Mouse (Mus musculus) embryonic facial prominence, embryonic 15.5 days (tissue): ENCODE measurements at regions not wholly inside any gene's neighbourhood (a gene's known extent, or its start where the extent isn't known, plus 50 kb on each side); places are given as distances from the start of the nearest gene placed in this dataset.

Experiments used
- ATAC-seq: fragments of 200-750 bp; cut with Nextera tagmentation; 2 replicates; pipeline ENCODE4 v1.8.0; 2017; ENCODE audit warnings: low read depth, moderate TSS enrichment; ENCODE audit not compliant: insufficient number of reproducible peaks, low FRiP score, low TSS enrichment
- H3K27ac ChIP-seq: fragments of 300-500 bp; sonication (generic); replicated peaks from 2 replicates; pipeline ENCODE4 v1.5.1; 2015; ENCODE audit warnings: mild to moderate bottlenecking, inconsistent platforms
- H3K27me3 ChIP-seq: fragments of 300-500 bp; sonication (generic); 2 replicates; pipeline ENCODE4 v1.6.1; 2015; ENCODE audit warnings: inconsistent platforms
- H3K36me3 ChIP-seq: fragments of 300-500 bp; sonication (generic); 2 replicates; pipeline ENCODE4 v1.6.1; 2015; ENCODE audit warnings: mild to moderate bottlenecking, inconsistent platforms
- H3K4me1 ChIP-seq: fragments of 300-500 bp; sonication (generic); 2 replicates; pipeline ENCODE4 v1.6.1; 2015; ENCODE audit warnings: inconsistent platforms
- H3K4me2 ChIP-seq: fragments of 300-500 bp; sonication (generic); replicated peaks from 2 replicates; pipeline ENCODE4 v1.6.1; 2015; ENCODE audit warnings: mild to moderate bottlenecking, inconsistent platforms
- H3K4me3 ChIP-seq: fragments of 300-500 bp; sonication (generic); replicated peaks from 2 replicates; pipeline ENCODE4 v1.5.1; 2015; ENCODE audit warnings: mild to moderate bottlenecking, inconsistent platforms
- H3K9ac ChIP-seq: fragments of 300-500 bp; sonication (generic); 2 replicates; pipeline ENCODE4 v1.6.1; 2015; ENCODE audit warnings: inconsistent platforms
- H3K9me3 ChIP-seq: fragments of 300-500 bp; sonication (generic); replicated peaks from 2 replicates; pipeline ENCODE4 v1.6.1; 2016; ENCODE audit warnings: inconsistent platforms
- WGBS: fragments of 180-500 bp; shearing (Covaris S2); methylation state at CpG from one replicate; pipeline ENCODE4 v1.1.7; 2015; 5-methylcytosine and 5-hydroxymethylcytosine counted together

DNA sequence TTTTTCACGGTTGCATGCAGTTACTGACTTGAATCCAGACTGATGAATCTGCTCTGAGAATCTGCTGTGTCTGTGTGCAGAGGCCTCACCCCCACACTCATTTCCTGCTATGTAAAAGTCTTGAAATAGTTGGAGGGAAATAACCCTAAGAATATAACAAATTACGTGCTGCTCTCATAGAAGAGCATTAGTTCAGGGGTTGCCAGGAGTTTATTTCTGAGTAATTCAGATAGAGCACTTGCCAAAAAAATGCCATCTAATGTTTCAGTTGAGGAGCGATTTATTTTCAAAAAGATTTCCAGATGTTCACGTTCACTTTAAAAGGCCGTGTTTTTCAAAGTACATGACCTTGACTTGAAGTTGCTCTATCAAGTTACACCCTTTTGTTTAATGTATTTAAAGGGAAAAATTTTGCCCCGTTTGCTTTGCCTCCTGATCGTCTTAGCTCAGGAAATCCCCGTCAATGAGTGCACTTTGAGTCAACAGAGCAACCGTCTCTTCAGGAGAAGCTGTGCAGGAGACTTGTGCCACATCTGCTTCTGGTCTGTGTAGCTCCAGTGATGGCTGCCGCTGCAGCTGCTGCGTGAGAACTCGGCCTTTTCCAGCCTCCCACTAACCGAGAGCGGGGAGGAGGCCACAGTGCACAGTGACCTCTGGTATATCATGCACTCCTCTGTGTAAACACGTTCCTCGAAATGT, 50.9 kb upstream of the Sec61g start:
- Histone ChIP-seq H3K4me3 (no peak overlapping the region), H3K36me3 (no peaks in the 10 kb centered on the region), H3K9ac (no peak overlapping the region), H3K4me1 (peaks cover 8% of the 10 kb centered on the region), H3K27ac (peak overlapping the region; percentile 76), H3K27me3 (no peaks in the 10 kb centered on the region), H3K9me3 (no peaks in the 10 kb centered on the region), H3K4me2 (peak overlapping the region; percentile 37)
- ATAC-seq, result peak; percentile 84
- 8% methylated on average over 16 of the region's 16 CpGs for WGBS

DNA sequence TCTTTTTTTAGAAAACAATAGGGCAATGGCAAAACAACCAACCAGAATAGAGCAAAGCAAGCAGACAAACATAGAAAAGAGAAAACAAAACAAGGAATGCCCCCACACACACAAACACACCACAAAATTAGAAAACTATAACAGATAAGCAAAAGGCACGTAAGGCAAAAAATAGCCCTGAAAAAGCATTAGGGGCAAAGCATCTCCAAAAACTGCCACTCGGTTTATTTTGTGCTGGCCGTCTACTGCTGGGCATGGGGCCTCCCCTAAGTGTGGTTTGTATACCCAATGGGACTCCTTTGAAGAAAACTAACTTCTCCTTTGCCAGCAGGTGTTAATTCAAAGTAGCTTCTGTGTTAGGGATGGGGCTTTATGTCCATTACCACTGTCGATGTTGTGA, 53.4 kb upstream of the Sec61g start:
- no peak for ATAC-seq

DNA sequence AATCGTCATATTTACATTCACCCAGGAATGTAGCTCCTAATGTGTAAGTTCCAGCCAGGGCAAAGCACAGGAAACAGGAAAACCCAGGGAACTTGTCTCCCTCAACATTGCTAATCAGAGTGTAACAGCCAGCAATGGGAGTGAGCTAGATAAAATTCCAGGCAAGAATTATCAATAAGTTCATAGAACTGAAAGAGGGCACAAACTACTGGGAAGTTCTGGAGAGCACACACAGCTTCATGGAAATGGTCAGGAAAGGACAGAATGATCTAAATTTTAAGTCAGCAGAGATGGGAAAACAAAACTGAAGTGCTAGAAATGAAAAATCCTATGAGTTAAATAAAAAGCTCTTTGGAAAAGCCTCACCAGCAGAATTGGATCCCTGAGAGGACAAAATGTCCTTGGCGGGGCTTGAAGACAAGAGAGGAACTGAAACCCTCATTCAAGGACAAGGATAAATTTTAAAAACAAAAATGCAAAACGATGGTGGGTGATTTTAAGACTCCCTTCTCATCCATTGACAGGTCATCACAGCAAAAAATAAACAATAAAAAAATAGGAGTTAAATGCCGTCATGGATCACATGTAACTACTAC, 80.9 kb upstream of the Sec61g start:
- Histone ChIP-seq H3K27ac (no peak overlapping the region), H3K27me3 (no peaks in the 10 kb centered on the region), H3K36me3 (no peaks in the 10 kb centered on the region), H3K9ac (no peak overlapping the region), H3K4me1 (peaks cover 12% of the 10 kb centered on the region), H3K4me2 (no peak overlapping the region), H3K4me3 (no peak overlapping the region), H3K9me3 (no peaks in the 10 kb centered on the region)
- 76% methylated on average over 4 of the region's 4 CpGs for WGBS
- no peak for ATAC-seq

More for the DNA sequence above, 53.4 kb upstream of the Sec61g start:
- WGBS, result 79% methylated on average over 4 of the region's 4 CpGs
- H3K27me3 ChIP-seq, result no peaks in the 10 kb centered on the region
- no peak overlapping the region for H3K27ac ChIP-seq
- H3K4me1 ChIP-seq, result peaks cover 8% of the 10 kb centered on the region
- H3K36me3 ChIP-seq, result no peaks in the 10 kb centered on the region
- H3K4me2 ChIP-seq, result no peak overlapping the region
- no peak overlapping the region for H3K4me3 ChIP-seq
- H3K9me3 ChIP-seq, result no peaks in the 10 kb centered on the region
- no peak overlapping the region for H3K9ac ChIP-seq

DNA sequence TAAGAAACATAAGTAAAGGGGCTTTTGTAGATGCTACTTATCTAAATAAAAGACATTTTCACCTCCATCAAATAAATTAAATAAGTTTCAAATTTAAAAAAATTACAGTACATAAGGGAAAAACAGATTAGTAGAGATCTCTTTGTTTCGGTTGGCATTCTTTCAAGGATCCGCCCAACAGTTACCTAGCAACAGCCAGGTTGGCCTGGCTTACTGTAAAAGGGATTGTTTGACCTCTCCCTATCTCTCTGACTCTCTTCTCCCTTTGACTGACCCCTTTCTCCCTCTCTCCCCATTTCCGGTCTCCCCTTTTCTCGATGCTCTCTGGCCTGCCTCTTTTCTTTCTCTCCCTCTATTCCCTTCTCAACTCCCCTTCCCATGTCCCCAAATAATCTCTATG, 82.3 kb upstream of the Sec61g start:
- no peaks in the 10 kb centered on the region for H3K9me3 ChIP-seq
- peaks cover 12% of the 10 kb centered on the region for H3K4me1 ChIP-seq
- no peak overlapping the region for H3K27ac ChIP-seq
- no peak overlapping the region for H3K9ac ChIP-seq
- no peaks in the 10 kb centered on the region for H3K36me3 ChIP-seq
- no peak overlapping the region for H3K4me2 ChIP-seq
- H3K27me3 ChIP-seq, result no peaks in the 10 kb centered on the region
- no peak for ATAC-seq
- WGBS, result 71% methylated on average over 4 of the region's 4 CpGs
- H3K4me3 ChIP-seq, result no peak overlapping the region

DNA sequence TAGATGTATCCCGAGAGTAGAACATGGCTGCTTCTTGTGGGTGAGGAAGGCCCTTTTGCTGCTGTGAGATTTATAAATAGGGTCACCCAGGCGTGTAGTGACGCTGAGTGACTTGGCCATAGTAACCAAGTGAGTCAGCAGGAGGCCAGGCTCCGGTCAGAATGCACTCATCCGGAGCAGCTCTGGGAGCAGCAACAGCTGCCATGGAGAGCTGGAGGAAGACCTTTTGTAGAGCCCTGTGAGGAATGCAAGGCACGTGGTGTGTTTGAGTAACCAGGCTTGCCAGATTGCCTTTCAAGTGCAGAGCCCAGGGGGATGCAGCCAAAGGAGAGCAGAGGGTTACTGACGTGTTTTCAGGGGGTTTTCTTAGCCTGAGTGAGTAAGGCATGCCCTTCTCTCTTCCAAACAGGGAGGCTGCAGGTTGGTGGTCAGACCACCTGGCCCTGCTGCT, 83.2 kb upstream of the Sec61g start:
- ATAC-seq, result peak; percentile 94
- no peaks in the 10 kb centered on the region for H3K9me3 ChIP-seq
- H3K4me1 ChIP-seq, result peaks cover 12% of the 10 kb centered on the region
- H3K27ac ChIP-seq, result peak overlapping the region; percentile 70
- 2% methylated on average over 7 of the region's 7 CpGs for WGBS
- no peak overlapping the region for H3K4me3 ChIP-seq
- no peaks in the 10 kb centered on the region for H3K27me3 ChIP-seq
- H3K4me2 ChIP-seq, result peak overlapping the region; percentile 5; the same call in 1 of the 2 replicates
- no peak overlapping the region for H3K9ac ChIP-seq
- no peaks in the 10 kb centered on the region for H3K36me3 ChIP-seq

DNA sequence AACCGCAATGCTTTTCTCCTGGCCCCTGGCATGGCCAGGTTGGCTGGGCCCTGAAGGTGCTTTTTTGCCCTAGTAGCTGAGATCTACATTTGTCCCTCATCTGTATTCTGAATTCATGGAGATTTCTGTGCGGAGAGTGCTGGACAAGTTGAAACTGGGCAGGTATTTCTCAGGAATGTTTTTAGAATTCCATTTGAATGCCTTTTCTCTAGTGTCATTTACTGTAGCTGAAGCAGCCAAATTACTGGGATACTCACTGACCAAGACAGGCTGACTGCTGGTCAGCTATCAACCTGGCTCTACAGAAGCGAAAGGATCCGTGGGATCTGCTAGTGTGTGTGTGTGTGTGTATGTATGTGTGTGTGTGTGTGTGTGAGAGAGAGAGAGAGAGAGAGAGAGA, 83.7 kb upstream of the Sec61g start:
- Histone ChIP-seq H3K9me3 (no peaks in the 10 kb centered on the region), H3K4me2 (peak overlapping the region; percentile 5; the same call in 1 of the 2 replicates), H3K36me3 (no peaks in the 10 kb centered on the region), H3K4me3 (no peak overlapping the region), H3K4me1 (peaks cover 12% of the 10 kb centered on the region), H3K27ac (peak overlapping the region; percentile 70), H3K27me3 (no peaks in the 10 kb centered on the region), H3K9ac (no peak overlapping the region)
- ATAC-seq, result 0 out of 2 replicates have a peak, but pooled peaks have one; percentile 35
- WGBS, result 51% methylated on average over 4 of the region's 4 CpGs

DNA sequence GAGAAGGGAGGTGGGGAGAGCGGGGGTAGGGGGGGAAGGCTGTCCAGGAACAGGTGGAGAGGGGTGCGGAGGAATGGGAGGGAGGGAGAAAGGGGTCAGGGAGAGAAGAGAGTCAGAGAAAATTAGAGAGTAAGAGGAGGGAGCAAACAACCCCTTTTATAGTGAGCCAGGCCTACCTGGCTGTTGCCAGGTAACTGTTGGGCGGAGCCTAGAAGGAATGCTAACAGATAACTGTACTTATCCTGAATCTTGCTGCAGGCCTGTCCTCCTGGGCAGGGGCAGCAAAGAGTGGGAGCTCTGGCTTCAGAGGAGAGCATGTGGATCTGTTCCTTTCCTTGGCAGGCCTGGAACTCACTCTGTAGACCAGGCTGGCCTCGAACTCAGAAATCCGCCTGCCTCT, 84.5 kb upstream of the Sec61g start:
- H3K27ac ChIP-seq, result no peak overlapping the region
- no peak for ATAC-seq
- H3K27me3 ChIP-seq, result no peaks in the 10 kb centered on the region
- peaks cover 12% of the 10 kb centered on the region for H3K4me1 ChIP-seq
- H3K9ac ChIP-seq, result no peak overlapping the region
- H3K4me3 ChIP-seq, result no peak overlapping the region
- no peaks in the 10 kb centered on the region for H3K9me3 ChIP-seq
- 94% methylated on average over 5 of the region's 5 CpGs for WGBS
- no peak overlapping the region for H3K4me2 ChIP-seq
- H3K36me3 ChIP-seq, result no peaks in the 10 kb centered on the region

DNA sequence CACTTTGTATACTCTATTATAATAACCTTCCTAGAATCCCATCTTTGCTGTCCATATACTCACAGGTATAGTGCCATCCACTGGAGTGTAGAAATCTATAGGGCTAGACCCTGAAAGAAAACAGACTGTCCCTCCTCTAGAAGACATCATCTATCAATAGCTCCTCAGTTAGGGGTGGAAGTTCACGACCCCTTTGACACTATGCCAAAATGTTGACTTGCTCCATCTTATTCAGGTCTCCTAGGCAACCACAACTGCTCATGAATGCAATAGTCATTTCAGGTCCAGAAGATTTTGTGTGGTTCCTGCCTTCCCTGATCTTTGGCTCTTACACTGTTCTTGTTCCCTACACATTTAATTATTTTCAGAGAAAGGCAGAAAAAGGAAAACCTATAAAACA, 86.5 kb upstream of the Sec61g start:
- Histone ChIP-seq H3K9me3 (no peaks in the 10 kb centered on the region), H3K4me2 (no peak overlapping the region), H3K27me3 (no peaks in the 10 kb centered on the region), H3K9ac (no peak overlapping the region), H3K4me3 (no peak overlapping the region), H3K4me1 (peaks cover 12% of the 10 kb centered on the region), H3K36me3 (no peaks in the 10 kb centered on the region), H3K27ac (no peak overlapping the region)
- no peak for ATAC-seq
- 76% methylated on average over 1 of the region's 1 CpGs for WGBS

DNA sequence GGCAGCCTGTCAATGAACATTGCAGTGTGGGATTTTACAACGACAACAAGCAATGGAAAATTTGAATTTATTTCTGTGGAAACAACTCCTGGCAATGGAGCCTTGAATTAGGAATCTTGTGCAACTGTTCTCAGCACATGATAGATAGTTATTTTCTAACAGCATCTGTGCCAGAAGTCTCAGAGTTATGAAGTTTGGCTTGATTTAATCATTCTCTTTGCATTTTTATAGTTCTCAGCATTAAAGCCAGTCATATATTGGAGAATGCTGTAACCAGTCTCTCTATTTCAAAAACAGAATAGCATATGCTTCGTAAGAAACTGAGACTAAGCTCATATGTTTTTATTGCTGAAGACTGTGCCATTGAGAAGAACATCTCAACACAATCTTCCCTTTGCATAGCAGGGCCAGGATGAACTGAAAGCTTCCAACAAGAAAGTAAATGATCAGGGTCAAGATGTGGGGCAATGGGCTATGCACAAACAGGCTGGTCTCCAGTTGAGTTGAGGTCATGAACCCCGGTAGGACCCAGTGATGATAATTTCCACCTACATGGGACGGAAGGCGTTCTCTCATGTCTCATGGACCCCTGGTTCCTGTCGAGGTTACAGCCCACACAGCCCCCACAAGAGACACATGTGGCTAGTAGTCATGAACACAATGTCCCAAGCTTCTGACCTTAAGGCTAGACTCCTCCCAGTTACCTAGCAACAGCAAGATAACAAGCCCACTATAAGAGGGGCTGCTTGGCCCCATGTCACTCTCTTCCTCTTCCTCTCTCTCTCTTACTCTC, 89.0 kb upstream of the Sec61g start:
- H3K9ac ChIP-seq, result no peak overlapping the region
- H3K27ac ChIP-seq, result no peak overlapping the region
- no peaks in the 10 kb centered on the region for H3K27me3 ChIP-seq
- 81% methylated on average over 6 of the region's 6 CpGs for WGBS
- 0 out of 2 replicates have a peak, but pooled peaks cover 6% of the 10 kb centered on the region for H3K9me3 ChIP-seq
- no peak overlapping the region for H3K4me2 ChIP-seq
- ATAC-seq, result no peak
- H3K36me3 ChIP-seq, result no peaks in the 10 kb centered on the region
- H3K4me1 ChIP-seq, result no peaks in the 10 kb centered on the region
- no peak overlapping the region for H3K4me3 ChIP-seq

DNA sequence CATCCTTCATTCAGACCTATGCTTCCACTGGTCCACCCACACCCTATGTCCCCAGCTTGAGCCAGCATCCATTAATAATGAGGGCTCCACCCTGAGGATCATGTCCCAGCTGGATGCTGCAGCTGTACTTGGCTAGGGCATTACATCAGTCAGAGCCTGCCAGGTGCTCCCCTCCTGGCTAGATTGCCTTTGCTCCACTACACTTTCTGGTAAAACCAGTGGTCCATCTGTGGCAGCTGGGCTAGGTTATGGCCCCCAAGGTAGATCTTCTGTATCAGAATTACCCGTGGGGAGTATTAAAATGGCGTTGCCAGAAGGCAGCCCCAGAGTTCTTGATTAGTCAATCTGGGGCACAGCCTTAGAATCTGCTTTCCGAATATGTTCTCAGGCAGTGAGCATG, 94.7 kb upstream of the Sec61g start:
- Histone ChIP-seq H3K9ac (no peak overlapping the region), H3K4me1 (peaks cover 5% of the 10 kb centered on the region; the same call in 1 of the 2 replicates), H3K27ac (no peak overlapping the region), H3K36me3 (no peaks in the 10 kb centered on the region), H3K4me3 (no peak overlapping the region), H3K9me3 (0 out of 2 replicates have a peak, but pooled peaks cover 6% of the 10 kb centered on the region), H3K27me3 (no peaks in the 10 kb centered on the region), H3K4me2 (no peak overlapping the region)
- no peak for ATAC-seq
- 62% methylated on average over 3 of the region's 3 CpGs for WGBS
